Mouse (Mus musculus) spleen, postnatal 4 days (tissue): ENCODE measurements around the gene Abtb2.

Experiments
- DNase-seq, 2 experiments: peaks; one replicate each; pipeline ENCODE4 v3.0.0; 2022; ENCODE audit warnings: low spot score in 2 of 2

Gene Abtb2

GRCm38 (mm10) chr2:103659648-103660556, 93.8 kb downstream of the Abtb2 start:
- DNase-seq: no peak

DNA sequence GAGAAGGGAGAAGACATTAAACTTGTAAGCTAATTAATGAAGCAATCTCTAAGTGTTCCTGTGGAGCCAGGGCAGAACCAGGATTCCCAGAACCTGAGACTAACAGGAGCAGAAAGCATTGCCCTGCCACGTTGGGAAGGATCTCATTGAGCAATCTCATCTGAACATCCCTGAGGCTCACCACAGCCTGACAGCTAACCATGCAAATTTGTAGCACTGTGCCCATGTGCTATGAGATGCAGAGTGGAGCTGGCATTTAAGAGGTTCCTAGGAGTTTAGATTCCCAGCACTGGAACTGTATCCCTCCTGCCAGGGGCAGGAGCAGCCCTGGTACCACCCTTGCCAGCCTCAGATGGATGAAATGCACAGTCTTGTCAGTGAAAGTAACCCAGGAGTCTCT, 95.6 kb downstream of the Abtb2 start:
- no peak for DNase-seq

GRCm38 (mm10) chr2:103662121-103662520, 96.0 kb downstream of the Abtb2 start:
- no peak for DNase-seq

- DNase-seq: no peak
Observed at GRCm38 (mm10) chr2:103664341-103664740, 98.2 kb downstream of the Abtb2 start.

DNA sequence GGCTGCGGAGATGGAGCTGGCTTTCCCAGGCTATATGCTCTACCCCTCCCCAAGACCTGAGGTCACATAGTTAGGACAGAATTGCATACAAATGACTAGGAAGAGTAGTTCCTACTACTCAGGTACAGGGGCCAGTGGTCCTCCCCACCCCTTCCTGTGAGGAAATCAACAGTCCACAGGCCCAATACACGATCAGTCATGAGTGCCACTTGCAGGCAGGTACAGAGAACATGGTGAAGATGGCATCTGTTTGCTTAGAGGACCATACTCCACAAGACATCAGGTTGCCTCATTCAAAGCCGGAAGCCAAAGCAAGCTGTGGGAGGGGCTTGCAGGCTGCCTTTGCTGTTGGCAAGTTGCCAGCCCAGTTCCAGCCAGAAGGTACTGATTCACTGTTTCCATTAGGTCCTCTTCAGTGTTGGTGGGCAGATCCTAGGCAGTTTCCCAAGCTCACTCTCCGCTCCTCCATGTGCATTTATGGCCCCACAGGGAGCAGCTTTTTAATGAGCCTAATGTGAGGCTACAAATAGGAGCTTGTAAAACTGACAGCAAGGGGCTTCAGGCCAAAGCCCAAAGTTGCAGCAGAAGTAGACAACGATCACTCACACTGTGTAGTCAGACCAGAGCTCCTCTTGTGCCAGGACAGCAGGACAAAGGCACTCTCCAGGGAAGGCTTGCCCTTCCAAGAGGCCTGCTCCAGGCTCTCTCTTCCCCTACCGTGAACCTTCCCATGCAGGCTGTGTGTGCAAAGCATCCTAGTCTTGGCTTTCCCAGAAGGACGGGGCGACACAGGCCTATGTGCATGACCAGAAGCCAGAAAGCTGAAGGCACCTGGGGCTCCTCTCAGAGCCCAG, 102.1 kb downstream of the Abtb2 start:
- peak in 1 of 2 experiments; percentile 33 for DNase-seq

GRCm38 (mm10) chr2:103668939-103669338, 102.8 kb downstream of the Abtb2 start:
- DNase-seq: no peak

DNA sequence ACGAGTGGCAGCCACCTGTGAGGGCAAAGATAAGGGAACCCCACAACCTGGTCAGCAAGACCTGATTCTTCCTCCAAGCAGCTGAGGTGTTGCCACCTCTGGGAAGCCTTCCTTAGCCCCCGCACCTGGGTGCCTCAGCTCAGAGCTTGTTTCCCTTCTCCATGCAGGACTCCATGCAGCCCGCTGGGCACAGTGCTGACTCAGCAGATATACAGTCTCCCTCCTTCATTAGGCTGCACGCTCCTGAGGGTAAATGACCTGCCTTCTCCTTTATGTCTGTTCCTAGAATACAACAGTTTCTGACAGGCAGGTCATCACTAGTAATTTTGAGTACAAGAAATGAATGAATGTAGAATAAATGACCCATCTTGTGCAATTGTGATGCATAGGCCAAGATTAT, 103.5 kb downstream of the Abtb2 start:
- DNase-seq: no peak

GRCm38 (mm10) chr2:103670276-103670680, 104.2 kb downstream of the Abtb2 start:
- DNase-seq: no peak

DNA sequence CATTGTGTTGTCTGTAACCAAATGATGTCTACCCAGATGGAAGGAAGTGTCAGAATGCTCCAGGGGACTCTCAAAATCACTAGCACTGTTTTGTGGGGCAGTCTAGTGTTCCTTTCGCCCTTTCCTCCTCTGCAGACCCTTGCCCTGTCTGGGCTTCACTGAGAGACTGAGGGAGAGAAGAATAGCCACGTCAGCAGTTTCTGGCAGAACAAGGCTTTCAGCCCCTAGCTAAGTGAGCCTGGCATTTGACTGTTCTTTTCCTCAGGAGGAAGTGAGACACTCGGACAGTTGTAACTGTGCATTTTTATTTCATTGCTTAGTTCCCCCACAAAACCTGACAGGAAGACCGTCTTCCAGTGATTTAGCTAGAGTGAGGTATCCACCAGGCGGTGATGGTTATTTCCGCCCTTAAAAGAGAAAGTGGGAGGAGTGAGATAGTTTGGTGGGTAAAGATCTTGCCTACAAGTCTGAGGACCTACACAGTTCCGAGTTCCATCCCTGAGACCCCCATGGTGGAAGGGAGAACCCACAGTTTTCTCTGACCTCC, 106.5 kb downstream of the Abtb2 start:
- no peak for DNase-seq

- no peak for DNase-seq
Observed at GRCm38 (mm10) chr2:103673609-103674008, 107.5 kb downstream of the Abtb2 start.

- no peak for DNase-seq
Observed at GRCm38 (mm10) chr2:103675391-103675790, 109.3 kb downstream of the Abtb2 start.

- no peak for DNase-seq
Observed at GRCm38 (mm10) chr2:103676808-103677207, 110.7 kb downstream of the Abtb2 start.

DNA sequence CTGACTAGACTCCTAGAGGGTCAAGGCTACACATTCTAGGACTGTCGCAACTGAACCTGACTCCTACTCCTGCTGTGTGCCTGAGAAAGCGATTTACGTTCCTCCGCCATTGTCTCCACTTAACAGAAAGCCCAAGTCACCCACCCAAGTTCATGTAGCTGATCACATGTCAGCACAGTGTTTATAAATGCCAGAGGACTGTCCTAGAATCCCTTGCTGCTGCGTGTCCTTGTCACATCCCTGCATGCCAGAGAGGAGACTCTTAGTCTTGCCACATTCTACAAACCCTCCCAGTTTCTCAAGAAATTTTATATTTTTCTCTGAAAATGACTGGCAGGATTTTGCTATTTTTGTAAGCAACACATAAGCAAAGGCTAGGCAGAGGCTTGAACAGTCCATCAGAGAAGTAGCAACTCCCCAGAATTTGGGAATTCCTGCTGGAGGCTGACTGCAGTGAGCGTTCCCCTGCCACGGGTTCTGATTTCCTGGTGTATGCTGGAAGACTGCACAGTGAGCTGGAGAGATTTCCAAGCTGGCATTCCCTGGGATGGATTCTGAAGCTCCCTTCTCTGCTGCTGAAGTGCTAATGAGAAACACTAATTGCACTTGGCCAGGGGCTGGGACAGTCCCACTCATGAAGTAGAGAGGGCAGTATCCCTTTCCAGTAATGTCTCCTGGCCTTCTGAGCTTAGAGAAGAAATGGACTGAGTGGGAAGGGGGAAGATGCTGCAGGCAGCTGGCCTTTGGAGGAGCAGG, 111.7 kb downstream of the Abtb2 start:
- no peak for DNase-seq

DNA sequence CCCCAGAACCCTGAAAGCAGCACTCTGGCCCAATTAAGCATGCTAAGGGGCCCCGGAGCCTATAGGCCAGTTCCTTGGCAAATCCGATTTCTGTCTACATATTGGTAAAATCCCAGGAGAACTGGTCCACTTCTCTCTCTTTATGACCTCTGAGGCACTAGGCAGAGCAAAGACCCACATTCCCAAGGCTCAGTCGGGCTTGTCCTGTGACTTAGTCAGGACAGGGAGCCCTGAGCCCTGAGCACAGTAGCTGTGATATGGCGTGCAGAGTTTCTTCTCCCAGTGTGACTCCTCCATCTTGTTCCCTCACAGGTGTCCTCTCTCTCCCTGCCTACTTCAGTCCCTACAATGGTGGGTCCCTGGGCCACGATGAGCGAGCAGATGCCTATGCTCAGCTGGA, 112.3 kb downstream of the Abtb2 start:
- DNase-seq: no peak

GRCm38 (mm10) chr2:103680364-103681110, 114.4 kb downstream of the Abtb2 start:
- DNase-seq: no peak

- no peak for DNase-seq
Observed at GRCm38 (mm10) chr2:103681149-103681548, 115.0 kb downstream of the Abtb2 start.

DNA sequence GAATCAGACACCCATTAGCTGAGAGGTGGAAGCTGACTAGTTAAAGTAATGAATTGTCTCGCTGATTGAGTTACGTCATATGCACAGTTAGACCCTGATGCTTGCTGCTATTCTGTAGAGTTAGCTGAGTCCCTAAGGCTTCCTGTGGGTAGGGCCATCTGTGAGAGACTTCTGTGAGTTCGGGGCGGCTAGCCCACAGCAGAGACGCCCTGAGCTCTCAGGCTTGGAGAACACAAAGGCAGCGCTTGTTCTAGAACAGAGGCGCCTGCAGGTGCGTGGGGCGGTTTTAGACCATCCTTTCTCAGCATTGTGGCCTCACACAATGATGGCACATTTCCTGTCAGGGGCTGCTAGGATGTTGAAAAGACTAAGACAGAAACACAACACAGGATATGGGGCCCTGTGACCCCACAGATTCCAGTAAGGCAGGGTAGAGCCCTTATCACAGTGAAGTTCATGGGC, 116.2 kb downstream of the Abtb2 start:
- DNase-seq: peak in 1 of 2 experiments; percentile 41

DNA sequence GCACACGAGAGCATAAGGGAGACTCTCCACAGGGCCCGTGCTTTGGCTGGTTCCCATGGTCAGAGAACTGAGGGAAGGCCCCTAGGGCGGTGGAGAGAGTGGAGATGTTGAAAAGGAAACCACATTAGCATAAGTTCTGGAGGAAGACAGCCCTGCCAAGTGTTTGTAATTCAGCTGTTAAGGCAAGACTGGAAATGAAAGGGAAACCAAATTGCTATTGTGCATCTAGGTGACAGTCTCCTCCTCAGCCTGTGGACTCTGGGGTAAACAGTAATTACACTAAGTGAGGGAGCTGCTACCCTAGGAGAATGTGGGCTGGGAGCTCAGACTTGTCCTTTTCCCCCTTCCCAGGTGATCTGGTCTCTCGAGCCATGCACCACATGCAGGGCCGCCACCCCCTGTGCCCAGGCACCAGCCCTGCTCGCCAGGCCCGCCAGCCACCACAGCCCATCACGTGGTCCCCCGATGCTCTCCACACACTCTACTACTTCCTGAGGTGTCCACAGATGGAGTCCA, 116.9 kb downstream of the Abtb2 start:
- DNase-seq: no peak

GRCm38 (mm10) chr2:103684431-103684830, 118.3 kb downstream of the Abtb2 start:
- DNase-seq: no peak

DNA sequence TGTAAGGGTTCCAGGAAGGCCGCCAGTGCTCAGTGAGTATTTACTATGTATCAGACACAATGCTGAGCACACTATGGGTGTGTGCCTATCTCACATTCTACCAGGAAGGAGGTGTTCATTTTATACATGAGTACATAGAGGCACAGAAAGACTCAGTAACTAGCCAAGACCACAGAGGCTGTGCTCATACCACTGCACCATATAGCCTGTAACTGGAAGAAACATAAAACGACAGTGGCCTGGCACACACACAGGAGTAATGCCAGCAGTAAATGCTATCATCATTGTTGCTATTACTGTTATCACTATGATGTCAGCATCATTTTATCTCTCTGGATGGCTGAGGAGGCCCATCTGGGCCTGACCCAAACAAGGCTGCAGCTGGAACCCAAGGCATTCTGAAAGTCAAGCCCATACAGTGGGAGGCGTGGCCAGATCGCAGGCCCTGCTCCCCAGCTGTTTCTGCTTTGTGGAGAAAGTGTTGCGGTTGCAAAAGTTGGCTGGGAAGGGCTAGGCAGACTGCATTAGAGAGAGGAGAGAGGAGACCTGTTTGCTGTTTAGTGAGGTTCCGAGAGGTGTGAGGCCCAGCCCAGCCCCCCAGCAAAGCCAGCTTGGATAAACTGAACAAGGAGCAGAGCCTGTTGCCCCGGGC, 118.9 kb downstream of the Abtb2 start:
- DNase-seq: no peak
